Mouse (Mus musculus): ENCODE data around the gene Tmem238.
A peak's percentile ranks its signal among the peaks of the same experiment; 100 is the strongest.
"Not testable (repeated sequence)": the region's sequence is repeated elsewhere in the genome, so short reads cannot be mapped to it uniquely, and the experiment has no call there.

Tmem238 gene

DNA sequence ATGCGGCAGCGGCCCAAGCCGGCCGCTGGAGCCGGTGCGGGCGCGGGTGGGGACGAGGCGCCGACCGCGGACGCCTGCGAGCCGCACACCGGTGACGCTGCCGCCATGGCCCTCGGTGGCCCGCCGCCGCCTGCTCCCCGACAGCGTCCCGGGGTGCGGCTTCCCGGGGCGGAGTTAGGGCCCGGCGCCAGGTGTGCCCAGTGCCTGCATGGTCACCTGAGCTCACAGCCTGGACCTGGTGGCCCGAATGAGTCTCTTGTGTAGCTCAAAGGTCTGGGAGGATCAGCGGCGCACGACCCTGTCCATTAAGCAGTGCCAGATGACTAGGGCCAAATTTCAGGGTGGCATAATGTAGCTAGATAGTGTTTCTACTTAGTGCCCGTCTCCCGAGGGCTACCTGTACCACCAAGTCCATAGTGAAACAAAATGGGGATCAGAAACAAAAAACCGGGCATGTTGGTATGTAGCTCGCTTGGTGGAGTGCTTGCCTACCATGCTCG, at the start of gene Tmem238:
Tmem238 (minus strand) TSS at position 221 of the 500 bp plus-strand sequence.
- DNase-seq (ENCODE audit: low spot score), result no peak

DNA sequence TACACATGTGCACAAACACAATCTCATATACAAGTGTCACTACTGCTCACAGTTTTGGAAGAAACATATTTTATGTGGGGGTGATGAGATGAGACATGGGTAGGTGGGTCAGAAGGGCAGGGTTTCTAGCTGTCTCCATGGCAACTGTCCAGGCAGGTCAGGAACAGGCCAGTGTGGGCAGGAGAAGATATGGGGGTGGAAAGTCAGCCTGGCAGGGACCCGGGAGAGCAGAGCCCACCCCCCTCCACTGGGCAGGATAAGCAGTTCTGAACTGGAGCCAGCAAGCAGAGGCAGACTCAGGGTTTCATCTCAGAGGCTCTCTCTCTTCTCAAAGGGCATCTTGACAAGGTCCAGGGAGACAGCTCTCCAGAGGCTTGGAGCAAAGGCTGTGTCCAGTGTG, 48.2 kb upstream of the Tmem238 start:
- no peak for DNase-seq (ENCODE audit: low spot score)

DNA sequence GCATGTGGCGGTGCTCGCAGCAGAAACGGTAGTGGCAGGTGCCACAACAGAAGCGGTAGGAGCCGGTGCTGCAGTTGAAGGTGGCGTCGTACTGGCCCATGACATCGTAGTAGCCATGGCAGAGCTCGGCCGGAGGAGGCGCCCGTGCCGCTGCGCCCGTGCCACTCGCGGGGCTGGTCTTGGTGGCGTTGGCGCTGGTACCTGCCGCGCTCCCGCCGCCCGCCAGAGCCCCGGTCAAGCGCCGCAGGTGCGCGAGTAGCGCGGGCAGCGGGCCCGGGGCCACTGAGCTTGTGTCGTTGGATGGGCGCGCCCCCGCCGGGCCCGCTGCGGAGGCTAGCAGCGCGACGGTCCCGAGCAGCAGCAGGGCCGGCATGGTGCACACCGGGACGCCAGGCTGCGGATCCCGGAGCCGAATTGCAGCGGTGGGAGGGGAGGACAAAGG, 46.9 kb upstream of the Tmem238 start:
- DNase-seq (ENCODE audit: low spot score), result no peak

DNA sequence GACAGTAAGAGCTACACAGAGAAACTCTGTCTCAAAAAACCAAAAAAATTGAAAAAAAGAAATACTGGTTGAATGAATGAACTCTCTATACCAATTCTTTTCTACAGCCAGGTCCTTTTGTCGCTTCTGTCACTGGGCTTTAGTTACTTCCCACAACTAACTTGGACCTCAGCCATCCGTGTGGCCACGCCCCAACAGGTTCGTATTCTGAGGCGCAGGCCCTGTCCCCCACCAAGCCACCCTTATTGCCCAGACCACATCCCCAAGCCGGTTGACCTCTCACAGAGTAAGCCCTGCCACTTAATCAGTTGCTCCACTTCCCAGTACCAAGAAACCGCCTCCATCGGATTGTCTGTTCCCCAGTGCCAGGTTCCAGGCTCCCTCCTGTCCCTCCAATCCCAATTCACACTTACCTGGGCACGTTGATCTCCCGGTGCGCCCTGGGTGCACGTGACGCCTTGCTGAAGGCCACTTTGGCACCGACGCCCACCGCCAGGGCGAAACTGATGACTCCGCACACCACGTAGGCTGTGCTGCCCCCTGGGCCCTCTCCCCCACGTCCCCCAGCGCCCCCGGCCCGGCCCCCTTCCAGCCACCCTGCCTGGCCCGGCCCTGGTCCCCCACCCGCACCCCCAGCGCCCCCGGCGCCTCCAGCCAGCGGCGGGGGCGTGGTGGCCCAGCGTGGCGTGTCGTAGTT, 46.3 kb upstream of the Tmem238 start:
- DNase-seq (ENCODE audit: low spot score), result no peak

DNA sequence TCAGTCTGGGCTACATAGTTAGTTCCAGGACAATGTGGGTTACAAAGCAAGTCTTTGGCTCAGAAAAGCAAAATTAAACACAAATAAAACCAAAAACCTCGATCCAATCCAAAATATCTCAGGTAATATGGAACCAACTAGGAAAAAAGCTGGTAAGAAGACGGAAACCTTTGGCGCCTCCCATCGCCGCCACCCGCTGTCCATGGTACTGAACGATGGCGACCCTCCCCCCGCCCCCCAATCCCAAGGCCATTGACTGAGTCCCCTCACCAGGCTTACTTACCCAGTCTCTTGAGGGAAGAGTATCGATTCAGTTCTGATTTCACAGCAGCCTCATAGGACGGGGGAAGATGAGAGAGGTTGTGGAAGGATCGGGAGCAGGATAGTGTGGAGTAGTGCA, 41.0 kb upstream of the Tmem238 start:
- DNase-seq (ENCODE audit: low spot score), result no peak

DNA sequence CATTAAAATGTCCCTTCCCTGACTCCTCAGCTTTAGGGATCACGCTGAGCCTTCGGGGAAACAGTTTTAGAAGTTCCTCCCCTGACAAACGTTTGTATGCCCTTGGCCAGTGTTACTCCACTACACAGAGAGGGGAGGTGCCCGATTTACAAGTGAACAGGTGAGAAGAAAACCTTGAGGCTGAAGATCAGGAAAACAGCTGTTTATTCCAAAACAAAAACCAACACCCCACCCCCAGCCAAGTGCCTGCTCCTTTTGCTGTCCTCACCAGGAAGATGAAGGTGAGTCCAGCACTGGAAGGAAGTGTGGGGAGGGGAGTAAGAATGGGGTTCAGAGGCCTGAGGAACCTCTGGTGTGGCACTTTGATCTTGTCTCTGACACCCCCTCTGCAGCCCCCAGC, 35.9 kb upstream of the Tmem238 start:
- no peak for DNase-seq (ENCODE audit: low spot score)

DNA sequence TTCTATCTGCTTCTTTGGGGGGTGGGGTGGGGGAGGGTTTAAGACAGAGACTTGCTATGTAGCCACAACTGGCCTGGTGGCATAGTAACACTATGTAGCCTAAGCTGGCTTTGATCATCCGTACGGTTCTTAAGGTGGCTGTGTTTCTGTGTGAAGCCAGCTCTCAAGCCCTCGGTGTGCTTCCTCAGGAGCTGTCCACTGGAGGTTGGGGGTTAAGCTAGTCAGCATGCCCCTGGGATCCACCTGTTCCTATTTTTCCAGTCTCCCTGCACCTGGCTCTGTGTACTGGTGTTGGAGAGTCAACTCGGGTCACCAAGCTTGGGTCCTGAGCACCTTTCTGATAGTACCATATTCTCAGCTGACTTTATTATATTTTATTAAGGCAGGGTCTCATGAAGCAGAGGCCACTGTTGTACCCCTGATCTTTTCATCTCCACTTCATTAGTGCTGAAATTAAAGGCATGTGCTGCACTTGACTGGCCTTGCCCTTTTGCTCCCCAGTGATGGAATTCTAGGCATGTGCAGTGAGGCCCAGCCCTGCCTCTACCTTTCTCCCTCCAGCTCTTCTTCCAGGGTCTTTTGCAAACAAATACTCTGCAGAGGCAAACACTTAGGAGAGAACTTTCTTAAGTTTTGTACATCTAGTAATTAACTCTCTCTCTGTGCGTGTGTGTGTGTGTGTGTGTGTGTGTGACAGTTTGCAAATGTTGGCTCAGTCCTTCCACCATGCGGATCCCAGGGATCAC, 32.9 kb upstream of the Tmem238 start:
- no peak for DNase-seq (ENCODE audit: low spot score)

DNA sequence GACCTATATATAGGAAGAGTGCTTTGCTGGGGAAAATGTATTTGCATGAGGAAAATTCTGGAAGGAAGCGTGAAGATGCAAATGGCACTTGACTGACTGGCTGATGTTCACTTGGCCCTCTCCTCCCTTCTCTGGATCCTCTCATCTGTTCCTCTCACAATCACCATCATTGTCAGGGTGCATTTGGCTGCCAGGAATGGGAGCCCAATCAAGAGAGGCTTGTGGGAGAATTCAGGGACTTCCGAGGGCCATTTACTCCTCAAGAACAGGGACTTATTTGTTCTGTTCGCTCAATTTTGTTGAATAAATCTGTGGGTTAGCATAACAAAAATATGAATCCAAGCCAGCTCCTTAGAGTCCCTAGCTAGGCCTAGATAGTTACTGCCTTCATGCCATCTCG, 32.2 kb upstream of the Tmem238 start:
- DNase-seq (ENCODE audit: low spot score), result no peak

DNA sequence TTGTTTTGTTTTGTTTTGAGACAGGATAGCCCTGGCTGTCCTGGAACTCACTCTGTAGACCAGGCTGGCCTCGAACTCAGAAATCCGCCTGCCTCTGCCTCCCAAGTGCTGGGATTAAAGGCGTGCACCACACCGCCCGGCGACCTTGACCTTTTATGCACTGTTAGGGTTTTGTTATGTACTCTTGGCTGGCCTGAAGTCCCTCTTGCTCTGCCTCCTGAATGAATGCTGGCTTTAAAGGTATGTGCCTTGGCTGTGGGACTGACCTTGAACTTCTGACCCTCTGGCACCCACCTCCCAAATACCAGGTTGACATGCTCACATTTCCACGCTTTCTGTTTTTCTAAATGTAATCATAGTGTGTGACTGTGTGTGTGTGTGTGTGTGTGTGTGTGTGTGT, 31.5 kb upstream of the Tmem238 start:
- DNase-seq (ENCODE audit: low spot score), result not testable (repeated sequence)

DNA sequence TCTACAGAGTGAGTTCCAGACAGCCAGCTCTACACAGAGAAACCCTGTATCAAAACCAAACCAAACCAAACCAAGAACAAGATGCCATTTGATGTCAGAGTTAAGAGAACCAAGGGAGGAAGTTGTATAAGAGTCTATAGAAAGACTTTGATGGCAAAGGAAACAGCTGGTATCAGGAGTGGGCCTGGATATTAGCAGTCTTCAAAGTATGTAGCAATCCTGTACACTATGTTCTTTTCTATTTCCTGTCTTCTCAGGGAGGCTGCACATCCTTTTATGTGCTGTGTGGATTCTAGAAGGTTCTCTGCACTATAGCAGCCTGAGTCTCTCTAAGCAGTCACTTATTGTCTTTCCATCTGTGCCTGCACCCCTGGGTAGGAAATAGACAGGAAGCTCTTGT, 27.1 kb upstream of the Tmem238 start:
- DNase-seq (ENCODE audit: low spot score), result no peak

DNA sequence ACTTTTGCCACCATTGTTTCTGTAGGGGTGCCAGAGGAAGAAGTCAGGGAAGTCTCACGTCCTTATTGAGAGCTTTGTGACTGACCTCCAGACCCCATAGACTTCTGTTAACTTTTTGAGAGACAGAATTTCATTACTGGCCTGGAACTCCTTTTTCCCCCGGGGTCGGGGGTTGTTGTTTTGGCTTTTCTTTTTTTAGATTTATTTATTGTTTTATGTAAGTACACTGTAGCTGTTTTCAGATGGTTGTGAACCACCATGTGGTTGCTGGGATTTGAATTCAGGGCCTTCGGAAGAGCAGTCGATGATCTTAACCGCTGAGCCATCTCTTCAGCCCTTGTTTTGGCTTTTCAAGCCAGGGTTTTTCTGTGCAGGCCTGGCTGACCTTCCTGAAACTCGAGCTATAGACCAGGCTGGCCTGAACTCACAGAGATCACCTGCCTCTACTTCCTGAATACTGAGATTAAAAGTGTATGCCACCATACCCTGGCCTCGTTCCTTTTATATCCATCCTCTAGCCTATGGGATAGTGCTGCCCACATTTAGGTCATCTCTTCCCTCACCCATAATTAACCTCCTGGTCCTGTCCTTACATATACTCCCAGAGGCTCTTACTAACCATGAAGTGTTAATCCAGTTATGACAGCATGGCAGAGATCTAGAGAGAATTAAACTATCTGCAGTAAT, 23.8 kb upstream of the Tmem238 start:
- DNase-seq (ENCODE audit: low spot score), result no peak

DNA sequence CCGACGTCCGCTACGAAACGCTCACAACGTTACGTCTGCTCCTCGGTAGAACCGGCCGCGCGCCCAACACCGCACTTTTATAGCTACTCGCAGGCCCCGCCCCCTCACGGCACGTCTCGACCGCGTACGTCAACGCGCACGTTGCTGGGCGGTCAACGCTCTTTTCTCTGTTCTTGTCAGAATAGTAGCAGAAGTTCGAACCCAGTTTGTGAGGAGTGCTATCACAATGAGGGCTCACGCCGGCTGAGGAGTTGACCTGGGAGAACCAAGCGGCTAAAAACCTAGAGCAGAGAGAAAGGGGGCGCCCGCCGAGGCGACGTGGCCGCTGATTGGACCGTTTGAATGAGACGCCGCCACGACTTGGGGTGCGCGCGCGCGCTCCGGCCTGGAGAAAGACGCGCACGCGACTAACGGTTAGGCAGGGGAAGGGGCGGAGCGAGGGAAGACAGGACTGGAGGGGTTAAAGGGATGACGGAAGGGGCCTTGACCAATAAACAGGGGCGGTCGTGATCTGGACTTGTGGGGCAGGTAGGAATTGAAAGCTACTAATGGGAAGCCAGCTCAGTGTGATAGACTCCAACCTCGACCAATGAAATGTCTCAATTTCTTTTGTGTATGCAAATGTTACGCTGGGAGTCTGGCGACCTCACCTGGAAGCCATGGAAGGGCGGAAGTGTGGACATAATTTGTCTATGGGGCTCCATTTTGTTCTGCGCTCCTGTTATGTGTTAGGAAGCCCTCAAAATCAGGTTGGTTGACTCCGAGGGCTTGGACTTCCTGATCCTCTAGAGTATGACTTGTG, 23.0 kb upstream of the Tmem238 start, which contains the start of gene Ube2s:
Ube2s (minus strand) TSS at position 288 of the 802 bp plus-strand sequence.
- peak; percentile 99 for DNase-seq (ENCODE audit: low spot score)

DNA sequence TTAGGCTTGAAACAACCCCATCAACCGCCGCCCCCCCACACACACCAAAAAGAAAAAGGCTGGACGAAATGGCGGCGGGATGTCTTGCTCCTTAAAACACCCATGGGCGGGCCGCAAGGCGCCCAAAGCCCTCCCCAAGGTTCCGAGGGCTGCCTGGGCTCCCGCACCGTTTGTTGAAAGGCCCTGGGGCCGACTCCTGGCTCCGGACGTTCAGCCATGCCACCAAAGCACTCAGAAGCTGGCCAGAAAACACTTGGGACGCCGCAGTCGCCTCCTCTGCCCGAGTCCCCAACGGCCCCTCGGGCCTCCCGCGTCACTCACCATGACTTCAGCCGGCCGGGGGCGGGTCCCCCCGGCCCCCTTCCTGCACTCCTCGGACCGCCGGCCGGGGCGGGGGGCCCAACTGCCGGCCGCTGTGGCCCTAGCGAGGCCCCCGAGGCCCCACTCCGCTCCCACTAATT, 22.4 kb upstream of the Tmem238 start:
- no peak for DNase-seq (ENCODE audit: low spot score)

DNA sequence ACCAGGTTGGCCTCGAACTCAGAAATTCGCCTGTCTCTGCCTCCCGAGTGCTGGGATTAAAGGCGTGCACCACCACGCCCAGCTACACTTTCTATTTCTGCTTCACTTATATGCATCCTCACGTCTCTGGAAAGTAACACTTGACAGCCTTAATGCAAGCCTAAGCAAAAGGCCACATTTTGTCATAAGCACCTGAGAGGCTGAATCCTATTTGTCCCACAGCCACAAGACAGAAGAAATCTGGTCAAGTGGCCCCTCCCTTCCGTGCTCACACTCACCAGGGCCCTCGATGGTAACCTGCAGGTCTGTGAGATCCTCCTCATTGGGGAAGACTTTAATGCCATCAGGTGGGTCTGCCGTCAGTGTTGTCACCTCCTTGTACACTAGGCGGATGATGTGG, 21.7 kb upstream of the Tmem238 start:
- not testable (repeated sequence) for DNase-seq (ENCODE audit: low spot score)

DNA sequence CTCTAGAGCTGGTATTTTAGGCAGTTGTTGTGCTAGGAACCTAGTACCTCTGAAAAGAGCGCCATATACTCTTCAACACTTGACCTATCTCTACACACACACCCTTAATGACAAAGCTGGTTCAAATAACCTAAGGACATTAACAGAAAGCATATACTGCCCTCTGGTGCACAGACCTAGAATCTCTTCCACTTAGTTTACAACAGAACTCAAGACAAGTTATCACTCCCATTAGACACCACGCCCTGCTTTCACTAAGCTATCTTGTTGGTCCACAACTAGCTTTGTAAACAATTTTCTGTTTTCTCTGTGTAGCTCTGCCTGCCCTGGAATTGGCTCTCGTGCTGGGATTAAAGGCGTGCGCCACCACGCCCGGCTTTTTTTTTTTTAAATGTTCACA, 17.3 kb upstream of the Tmem238 start:
- DNase-seq (ENCODE audit: low spot score), result no peak

DNA sequence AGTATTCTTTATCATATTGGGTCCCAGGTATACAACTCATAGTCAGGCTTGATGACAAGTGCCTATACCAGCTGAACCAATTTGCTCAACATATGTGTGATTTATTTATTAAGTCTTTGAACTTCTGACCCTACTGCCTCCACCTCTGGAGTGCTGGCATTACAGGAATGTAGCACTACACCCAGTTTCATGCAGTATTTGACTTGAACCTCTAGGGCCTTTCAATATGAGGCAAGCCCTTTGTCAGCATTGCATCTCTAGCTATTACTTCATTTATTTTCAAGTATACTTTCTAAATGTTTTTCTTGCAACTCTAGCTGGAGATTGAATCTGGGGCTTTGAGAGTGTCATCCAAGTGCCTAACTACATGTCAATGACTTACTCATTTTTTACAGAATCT, 12.8 kb upstream of the Tmem238 start:
- DNase-seq (ENCODE audit: low spot score), result no peak

DNA sequence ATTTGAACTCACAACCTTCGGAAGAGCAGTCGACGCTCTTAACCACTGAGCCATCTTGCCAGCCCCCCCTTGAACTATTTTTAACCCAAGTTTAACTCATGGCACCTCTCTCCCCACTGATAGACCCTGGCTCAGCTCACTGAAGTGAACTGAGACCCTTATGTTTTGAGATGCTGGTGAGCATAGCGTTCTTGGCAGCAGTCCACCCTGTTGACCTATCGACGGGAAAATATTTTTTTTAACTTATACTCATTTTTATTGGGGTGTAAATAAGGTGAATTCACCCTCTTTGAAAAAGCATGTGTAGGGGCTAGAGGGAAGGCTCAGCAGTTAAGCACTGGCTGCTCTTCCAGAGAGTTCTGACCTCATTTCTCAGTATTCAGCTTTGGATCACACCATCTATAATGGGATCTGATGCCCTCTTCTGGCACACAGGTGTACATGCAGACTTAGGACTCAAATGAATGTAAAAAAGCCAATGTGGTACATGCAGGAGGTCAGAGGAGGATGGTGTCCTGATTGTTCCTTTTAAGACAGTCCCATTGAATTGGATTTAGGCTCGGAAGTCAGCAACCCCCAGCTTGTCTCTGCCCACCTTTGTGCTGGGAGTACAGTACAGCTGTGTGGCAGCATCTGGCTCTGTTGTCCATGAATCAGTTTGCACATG, 6.4 kb upstream of the Tmem238 start:
- DNase-seq (ENCODE audit: low spot score), result no peak

DNA sequence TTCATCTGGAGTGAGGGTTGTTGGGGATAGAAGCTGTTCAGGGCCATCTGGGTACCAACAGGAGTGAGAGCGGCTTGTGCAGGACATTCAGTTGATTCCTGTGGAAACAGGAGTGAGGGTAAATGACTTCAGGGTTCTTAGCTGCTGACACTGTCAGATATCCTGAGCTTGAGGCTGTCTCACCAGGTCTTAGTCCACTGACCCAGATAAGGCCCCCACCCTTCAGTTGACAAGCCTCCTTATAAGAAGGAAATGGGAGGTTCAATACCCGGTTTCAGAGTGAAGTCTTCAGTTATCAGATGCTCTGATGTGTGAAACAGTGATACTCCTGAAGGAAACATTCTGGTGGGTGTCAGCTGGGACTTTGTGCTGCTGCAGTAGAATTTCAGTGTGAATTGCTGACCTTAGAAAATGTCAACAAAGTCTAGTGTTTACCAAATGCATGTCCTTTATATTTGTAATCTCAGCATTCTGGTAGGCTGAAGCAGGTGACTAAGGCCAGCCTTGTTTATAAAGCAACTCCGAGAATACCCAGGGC, 5.2 kb upstream of the Tmem238 start:
- no peak for DNase-seq (ENCODE audit: low spot score)

DNA sequence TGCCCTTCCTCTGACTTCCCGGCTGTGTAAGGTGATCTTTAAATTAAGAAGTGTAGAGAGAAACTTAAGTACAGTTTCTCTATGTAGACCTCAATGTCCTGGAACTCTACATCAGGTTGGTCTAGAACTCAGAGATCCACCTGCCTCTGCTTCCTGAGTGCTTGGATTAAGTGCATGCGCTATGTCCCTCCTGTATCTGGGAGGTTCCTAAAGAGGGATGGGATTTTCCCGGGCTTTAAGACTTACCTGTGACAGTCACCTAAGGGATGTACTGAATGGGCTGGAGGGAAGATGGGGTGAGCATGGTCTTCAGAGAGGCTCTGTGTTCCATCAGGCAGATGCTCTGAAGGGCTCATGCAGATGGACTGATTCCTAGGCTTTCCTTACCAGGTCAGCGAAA, 4.2 kb upstream of the Tmem238 start:
- no peak for DNase-seq (ENCODE audit: low spot score)

DNA sequence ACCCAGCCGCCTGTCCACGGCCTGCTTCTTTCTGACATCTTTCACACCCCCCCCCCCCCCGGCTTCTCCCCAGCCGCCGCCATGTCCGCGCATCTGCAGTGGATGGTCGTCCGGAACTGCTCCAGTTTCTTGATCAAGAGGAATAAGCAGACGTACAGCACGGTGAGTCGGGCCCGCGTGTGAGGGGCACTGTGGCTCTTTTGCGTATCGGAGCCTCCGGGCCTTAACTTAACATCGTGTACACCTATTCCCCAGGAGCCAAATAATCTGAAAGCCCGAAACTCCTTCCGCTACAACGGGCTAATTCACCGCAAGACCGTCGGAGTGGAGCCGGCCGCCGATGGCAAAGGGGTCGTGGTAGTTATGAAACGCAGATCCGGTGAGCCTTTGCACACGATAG, 3.8 kb upstream of the Tmem238 start:
- DNase-seq (ENCODE audit: low spot score), result not testable (repeated sequence)
